Mouse (Mus musculus) R1 (cell line): ENCODE data around the gene Lrfn4.
A peak's percentile ranks its signal among the peaks of the same experiment; 100 is the strongest.
"Not testable (repeated sequence)": the region's sequence is repeated elsewhere in the genome, so short reads cannot be mapped to it uniquely, and the experiment has no call there.

Experiments used
- DNase-seq: peaks from one replicate; pipeline ENCODE4 v3.0.0-alpha.2; 2018; ENCODE audit warnings: low read depth, low spot score

Lrfn4 gene

DNA sequence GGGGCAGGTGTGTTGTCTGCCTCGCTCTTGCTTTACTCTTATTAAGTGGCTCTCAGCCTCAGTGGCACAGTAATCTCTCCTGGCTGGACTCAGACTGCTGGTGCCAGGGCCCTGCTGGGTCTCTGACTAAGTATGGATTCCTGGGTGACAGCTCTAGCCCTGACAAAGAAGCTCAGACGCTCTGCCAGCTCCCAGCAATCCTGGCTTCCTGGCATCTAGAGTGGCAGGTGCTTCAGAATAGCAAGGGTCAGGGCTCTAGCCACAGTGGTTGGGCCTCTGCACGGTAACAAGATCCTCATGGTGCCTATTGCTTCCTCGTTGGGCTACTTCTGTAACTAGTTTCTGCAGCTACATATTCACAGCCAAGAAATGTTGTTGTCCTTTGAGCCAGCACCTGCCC is 5.4 kb downstream of the Lrfn4 start:
- no peak for DNase-seq

DNA sequence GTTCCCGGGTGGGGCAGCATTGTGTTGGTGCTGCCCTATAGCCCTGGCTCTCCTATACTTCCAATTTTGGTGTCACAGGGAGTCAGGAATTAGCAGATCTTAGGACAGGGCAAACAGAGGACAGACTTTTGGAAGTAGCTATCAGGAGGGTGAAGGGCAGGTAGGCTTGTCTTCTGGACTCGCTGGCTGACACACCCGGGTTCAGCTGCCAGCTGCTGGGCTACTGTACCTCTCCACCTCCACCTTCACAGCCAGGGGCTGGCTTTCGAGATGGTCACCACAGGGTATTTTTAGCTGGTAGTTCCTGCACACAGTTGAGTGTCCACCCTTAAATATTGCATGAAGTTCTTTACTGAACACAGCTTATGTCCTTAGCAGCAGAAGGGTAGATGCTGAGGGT is 7.0 kb downstream of the Lrfn4 start:
- DNase-seq = no peak

- no peak for DNase-seq
These were observed 8.1 kb downstream of the Lrfn4 start for GRCm38 (mm10) chr19:4607406-4607805.

- no peak for DNase-seq
These were observed 9.8 kb downstream of the Lrfn4 start for GRCm38 (mm10) chr19:4605654-4606053.

- peak; percentile 87 for DNase-seq
These were observed 11.4 kb downstream of the Lrfn4 start for GRCm38 (mm10) chr19:4603801-4604723.

- no peak for DNase-seq
These were observed 13.0 kb downstream of the Lrfn4 start for GRCm38 (mm10) chr19:4602459-4602858.

DNA sequence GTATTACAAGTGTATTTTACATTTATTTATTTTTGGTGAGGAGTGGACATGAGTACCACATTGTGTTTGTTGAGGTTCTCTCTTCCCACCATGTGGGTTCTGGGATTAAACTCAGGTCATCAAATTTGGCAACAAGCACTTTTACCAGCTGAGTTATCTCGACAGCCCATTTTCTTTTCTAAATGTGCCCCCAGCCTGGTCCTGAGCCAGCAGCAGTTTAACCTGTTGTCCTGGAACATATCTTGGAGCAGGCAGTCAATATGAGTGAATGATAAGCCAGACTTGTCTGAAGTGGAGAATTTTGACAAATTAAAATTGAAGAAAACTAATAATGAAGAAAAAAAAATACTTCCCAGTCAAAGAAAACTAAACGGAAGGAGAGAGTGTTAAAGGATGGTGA is 19.4 kb downstream of the Lrfn4 start:
- no peak for DNase-seq

GRCm38 (mm10) chr19:4593792-4594522 is 21.5 kb downstream of the Lrfn4 start:
- DNase-seq = no peak

DNA sequence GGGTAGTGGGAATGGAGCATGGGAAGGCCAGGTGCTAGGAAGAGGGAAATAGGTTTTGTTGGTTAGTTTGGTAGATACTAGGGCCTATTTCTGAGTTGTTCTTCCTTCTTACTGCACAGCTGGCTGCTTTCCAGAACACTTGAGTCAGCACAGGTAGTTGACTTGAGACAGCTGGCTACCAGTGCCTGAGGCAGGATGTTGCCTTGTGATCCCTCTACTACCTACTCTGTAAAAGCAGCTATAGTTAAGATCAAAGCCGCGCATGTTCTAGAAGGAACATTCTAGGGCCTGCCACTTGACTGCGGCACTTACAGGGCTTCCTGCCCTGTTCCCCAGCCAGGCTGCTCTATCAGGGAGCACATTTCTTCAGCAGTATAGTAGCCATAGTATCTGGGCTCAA is 25.4 kb downstream of the Lrfn4 start:
- DNase-seq = no peak

GRCm38 (mm10) chr19:4589081-4589480 is 26.4 kb downstream of the Lrfn4 start:
- no peak for DNase-seq

DNA sequence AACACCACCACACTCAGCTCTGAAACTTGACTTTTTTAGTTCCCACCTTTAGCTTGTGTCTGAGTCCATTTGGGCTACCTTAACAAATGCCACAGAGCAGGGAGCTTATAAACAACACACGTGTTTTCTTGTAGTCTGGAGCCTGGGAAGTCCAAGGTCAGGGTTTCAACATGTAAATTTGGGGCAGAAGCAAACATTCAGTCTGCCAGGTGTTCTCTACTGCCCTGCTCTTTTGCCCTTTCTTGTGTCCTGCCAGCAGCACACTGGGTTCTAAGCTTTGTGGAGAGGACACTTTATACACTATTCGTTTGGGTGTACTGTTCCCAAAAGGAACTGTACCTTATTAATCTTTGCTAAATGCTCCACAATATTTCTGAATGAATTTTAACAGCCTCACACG is 27.0 kb downstream of the Lrfn4 start:
- DNase-seq = no peak

DNA sequence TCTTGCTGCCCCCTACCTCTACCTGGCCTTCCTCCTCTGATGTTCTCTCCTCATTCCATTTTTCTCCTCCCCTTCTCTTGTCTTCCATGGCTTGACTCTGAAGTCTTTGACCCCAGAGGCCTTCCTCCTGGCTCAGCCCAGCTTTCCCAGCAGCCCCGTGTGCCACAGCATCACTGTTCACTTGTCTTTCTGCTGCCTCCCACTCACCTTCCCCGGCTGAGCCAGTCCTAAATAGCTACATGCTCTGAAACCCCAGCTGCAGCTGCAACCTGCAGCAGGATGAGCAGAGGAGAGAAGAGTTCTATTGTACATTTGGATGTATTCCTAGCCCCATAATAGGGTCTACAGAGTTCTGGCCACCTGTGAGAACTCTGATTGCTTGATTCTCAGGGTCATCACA is 28.0 kb downstream of the Lrfn4 start:
- DNase-seq = no peak

DNA sequence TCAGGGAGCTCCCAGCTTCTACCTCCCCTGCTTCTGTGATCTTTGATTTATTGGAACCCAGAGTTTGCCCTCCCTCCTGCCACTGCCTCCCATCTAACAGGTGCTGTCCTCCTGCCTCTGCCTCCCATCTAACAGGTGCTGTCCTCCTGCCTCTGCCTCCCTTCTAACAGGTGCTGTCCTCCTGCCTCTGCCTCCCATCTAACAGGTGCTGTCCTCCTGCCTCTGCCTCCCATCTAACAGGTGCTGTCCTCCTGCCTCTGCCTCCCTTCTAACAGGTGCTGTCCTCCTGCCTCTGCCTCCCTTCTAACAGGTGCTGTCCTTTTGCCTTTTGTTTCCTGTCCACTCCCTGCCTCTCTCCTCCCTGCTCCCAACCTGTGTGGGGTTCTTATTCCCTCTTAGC is 28.7 kb downstream of the Lrfn4 start:
- DNase-seq = not testable (repeated sequence)

DNA sequence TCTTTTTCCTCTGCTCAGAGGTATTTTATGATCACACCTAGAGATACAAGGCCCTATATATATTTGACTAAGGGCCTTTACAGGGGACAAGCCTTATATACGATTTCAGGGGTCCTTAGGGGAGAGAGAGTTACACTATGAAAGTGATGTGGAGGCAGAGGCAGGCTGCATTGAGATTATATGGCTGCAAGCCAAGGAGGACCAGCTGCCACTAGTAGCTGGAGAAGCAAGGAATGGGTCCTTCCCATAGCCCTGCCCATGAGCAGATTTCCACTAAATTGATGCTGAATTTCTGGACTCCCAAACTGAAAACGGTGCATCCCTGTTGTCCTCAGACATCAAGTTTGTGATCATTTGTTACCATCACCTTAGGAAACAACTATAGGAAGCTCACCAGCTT is 31.6 kb downstream of the Lrfn4 start:
- DNase-seq = no peak

DNA sequence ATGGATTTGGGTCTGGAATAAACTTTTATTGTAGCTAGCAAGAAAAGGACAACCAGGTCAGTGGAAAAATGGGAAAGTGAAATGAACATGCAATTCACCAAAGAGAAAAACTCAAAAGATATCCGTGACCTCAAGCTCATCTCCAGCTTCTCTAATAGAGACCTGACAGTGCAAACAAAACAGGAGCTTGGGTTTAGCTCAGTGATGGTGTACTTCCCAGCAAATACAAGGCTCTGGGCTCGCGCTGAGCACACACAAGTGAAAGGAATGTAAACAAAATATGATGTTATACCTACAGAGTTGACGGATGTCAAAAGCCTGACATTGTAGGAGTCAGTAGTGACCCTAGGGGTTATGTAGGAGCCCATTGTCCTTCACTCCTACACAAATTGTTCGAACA is 36.2 kb downstream of the Lrfn4 start:
- DNase-seq = no peak

DNA sequence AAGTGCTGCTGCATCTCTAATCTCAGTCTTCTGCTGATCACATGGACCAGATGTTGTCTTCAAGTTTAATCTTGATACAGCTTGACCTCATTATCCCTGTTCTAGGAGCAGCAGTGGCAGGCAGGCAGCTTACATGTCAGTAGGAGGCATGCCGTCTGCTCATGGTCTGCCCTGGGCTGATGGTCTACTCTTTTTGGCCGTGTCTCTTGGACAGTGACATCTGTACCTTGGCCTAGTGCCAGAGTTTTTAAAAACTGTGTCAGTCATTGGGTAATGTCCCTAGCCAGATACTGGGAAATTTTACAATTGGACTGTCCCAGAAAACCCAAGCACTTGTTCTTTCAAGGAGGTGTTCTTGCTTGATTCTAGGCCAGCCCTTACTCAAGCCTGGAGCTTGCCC is 36.7 kb downstream of the Lrfn4 start:
- DNase-seq = no peak

DNA sequence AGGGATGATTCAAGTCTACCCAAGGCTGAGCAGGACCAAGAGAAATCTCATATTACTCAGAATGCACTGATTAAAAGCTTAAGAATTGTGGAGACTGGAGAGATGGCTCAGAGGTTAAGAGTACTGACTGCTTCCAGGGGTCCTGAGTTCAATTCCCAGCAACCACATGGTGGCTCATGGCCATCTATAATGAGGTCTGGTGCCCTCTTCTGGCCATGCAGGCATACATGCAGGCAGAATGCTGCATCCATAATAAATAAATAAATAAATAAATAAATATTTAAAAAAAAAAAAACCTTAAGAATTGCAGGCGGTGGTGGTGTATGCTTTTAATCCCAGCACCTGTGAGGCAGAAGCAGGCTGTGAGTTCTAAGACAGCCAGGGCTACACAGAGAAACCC is 42.2 kb downstream of the Lrfn4 start:
- DNase-seq = peak; percentile 43

- DNase-seq = no peak
These were observed 43.0 kb downstream of the Lrfn4 start for GRCm38 (mm10) chr19:4572467-4572866.

GRCm38 (mm10) chr19:4572061-4572460 is 43.4 kb downstream of the Lrfn4 start:
- DNase-seq = no peak

DNA sequence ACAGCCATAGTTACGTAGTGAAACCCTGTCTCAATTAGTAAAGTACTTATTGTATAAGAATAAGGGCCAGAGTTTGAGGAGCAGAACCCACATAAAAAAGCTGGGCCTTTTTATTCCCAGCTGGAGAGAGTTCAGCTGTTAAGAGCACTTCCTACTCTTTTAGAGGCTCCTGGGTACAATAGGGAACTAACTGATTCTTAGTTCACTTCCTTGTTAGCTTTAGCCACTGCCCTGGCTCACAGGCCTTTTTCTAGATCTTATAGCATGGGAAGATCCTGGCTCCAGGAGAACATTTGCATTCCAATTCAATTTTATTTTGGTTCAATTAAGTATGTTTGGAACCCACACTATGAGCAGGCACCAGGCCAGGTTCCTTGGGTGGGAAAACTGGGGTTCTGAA is 43.8 kb downstream of the Lrfn4 start:
- DNase-seq = no peak

- DNase-seq = peak; percentile 12
These were observed 44.7 kb downstream of the Lrfn4 start for GRCm38 (mm10) chr19:4570815-4571214.

DNA sequence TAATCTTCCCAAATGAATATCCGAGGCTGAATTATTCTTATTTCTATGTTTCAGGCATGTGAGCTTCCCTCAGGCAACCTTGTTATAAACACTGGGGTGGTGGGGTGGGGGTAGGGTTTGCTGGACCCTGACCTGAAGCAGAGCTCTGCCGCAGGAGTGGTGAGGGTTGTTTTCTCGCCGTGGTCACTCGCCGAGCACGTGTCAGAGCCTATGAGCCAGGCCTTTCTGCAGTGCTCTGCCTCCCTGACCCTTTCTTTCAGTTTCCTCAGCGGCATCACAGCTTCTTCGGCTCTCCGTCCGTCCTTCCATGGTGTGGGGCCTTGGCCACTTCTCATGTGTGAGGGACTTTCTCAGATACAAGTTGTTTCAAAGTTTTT is 45.2 kb downstream of the Lrfn4 start:
- DNase-seq = no peak
